Mouse (Mus musculus): ENCODE data around the gene Ppp1r3f.

The Ppp1r3f gene

GRCm38 (mm10) chrX:7553474-7553873 is 20.6 kb downstream of the Ppp1r3f start:
- DNase-seq (ENCODE audit: low spot score), result no peak

GRCm38 (mm10) chrX:7524961-7525360 is 49.1 kb downstream of the Ppp1r3f start:
- no peak for DNase-seq (ENCODE audit: low spot score)

All from layer of hippocampus, adult 9-10 months (tissue).